Mouse (Mus musculus): ENCODE measurements around the gene Rcc2.

- TF ChIP-seq POLR2A (IDR thresholded peaks at IDR 0.05; ENCODE audit: extremely low read depth, insufficient read depth, low read length) (no peak), CTCF (IDR thresholded peaks at IDR 0.05; ENCODE audit: extremely low read depth, insufficient read depth, low read length) (no peak)
These were observed 18.1 kb downstream of the Rcc2 start for GRCm38 (mm10) chr4:140718436-140718835.
